Mouse (Mus musculus) embryonic facial prominence, embryonic 15.5 days (tissue): Measurements from ENCODE around the gene Efcab11. TPM values are rescaled to one million over a fixed set of nuclear protein-coding genes. Genes with fewer than 3 reads are reported as not detected.

Experiments
- ATAC-seq: fragments of 200-750 bp; cut with Nextera tagmentation; 2 replicates; pipeline ENCODE4 v1.8.0; 2017; ENCODE audit warnings: low read depth, moderate TSS enrichment; ENCODE audit not compliant: insufficient number of reproducible peaks, low FRiP score, low TSS enrichment
- H3K27ac ChIP-seq: fragments of 300-500 bp; sonication (generic); replicated peaks from 2 replicates; pipeline ENCODE4 v1.5.1; 2015; ENCODE audit warnings: mild to moderate bottlenecking, inconsistent platforms
- H3K27me3 ChIP-seq: fragments of 300-500 bp; sonication (generic); 2 replicates; pipeline ENCODE4 v1.6.1; 2015; ENCODE audit warnings: inconsistent platforms
- H3K36me3 ChIP-seq: fragments of 300-500 bp; sonication (generic); 2 replicates; pipeline ENCODE4 v1.6.1; 2015; ENCODE audit warnings: mild to moderate bottlenecking, inconsistent platforms
- H3K4me1 ChIP-seq: fragments of 300-500 bp; sonication (generic); 2 replicates; pipeline ENCODE4 v1.6.1; 2015; ENCODE audit warnings: inconsistent platforms
- H3K4me2 ChIP-seq: fragments of 300-500 bp; sonication (generic); replicated peaks from 2 replicates; pipeline ENCODE4 v1.6.1; 2015; ENCODE audit warnings: mild to moderate bottlenecking, inconsistent platforms
- H3K4me3 ChIP-seq: fragments of 300-500 bp; sonication (generic); replicated peaks from 2 replicates; pipeline ENCODE4 v1.5.1; 2015; ENCODE audit warnings: mild to moderate bottlenecking, inconsistent platforms
- H3K9ac ChIP-seq: fragments of 300-500 bp; sonication (generic); 2 replicates; pipeline ENCODE4 v1.6.1; 2015; ENCODE audit warnings: inconsistent platforms
- H3K9me3 ChIP-seq: fragments of 300-500 bp; sonication (generic); replicated peaks from 2 replicates; pipeline ENCODE4 v1.6.1; 2016; ENCODE audit warnings: inconsistent platforms
- WGBS: fragments of 180-500 bp; shearing (Covaris S2); methylation state at CpG from one replicate; pipeline ENCODE4 v1.1.7; 2015; 5-methylcytosine and 5-hydroxymethylcytosine counted together
- polyA plus RNA-seq: library from polyadenylated mRNA; unstranded; fragments of >200 nt; fragmentation: Nextera tagmentation; extraction: Ambion mirVana; gene quantifications from 2 replicates; pipeline ENCODE4 v1.2.1, GENCODE M21; 2015

Gene Efcab11
- 10.3 and 10.9 TPM in 2 replicates for polyA plus RNA-seq

- under 1% methylated on average over 64 of the region's 73 CpGs for WGBS
Measured at GRCm38 (mm10) chr12:99884269-99885261, at the start of gene Efcab11, which contains the start of gene Tdp1. Gene Efcab11 (minus strand): TSS chr12:99884439. Gene Tdp1 (plus strand): TSS chr12:99884517.

DNA sequence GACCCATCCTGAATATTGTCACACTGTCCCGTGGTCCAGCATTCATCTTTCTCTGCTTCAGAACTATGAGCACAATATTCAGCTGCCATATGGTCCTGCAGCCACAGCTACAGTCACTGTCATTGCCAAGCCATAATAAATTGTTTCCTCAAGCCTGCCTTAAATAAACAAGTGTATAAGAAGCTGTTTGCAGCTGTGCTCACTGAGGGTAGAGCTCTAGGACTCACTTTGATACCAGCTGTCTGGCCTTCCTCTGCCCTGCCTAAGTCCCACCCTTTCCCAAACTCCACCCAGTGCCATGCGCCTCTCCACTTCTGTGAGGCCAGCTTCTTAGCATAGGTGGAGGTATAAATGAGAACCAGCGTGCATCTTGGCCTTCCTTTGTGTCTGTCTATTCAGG, 49.4 kb upstream of the Efcab11 start:
- Histone ChIP-seq H3K36me3 (peaks cover 26% of the 10 kb centered on the region), H3K4me1 (no peaks in the 10 kb centered on the region), H3K4me2 (no peak overlapping the region), H3K4me3 (no peak overlapping the region), H3K27me3 (no peaks in the 10 kb centered on the region), H3K9ac (no peak overlapping the region), H3K27ac (no peak overlapping the region), H3K9me3 (no peaks in the 10 kb centered on the region)
- WGBS = 89% methylated on average over 3 of the region's 3 CpGs
- ATAC-seq = no peak

More at GRCm38 (mm10) chr12:99884269-99885261, at the start of gene Efcab11, which contains the start of gene Tdp1:
- Histone ChIP-seq H3K9ac (peak within 1 kb of the TSS; percentile 64), H3K4me2 (peak within 1 kb of the TSS; percentile 93), H3K4me1 (peaks cover 16% of the 10 kb centered on the region), H3K27ac (peak within 1 kb of the TSS; percentile 75), H3K27me3 (no peaks in the 10 kb centered on the region), H3K36me3 (no peaks in the 10 kb centered on the region), H3K9me3 (no peaks in the 10 kb centered on the region), H3K4me3 (peak within 1 kb of the TSS; percentile 88)
- peak; percentile 91 for ATAC-seq

GRCm38 (mm10) chr12:99932245-99932644, 48.0 kb upstream of the Efcab11 start:
- no peaks in the 10 kb centered on the region for H3K9me3 ChIP-seq
- WGBS = 88% methylated on average over 4 of the region's 4 CpGs
- no peak overlapping the region for H3K27ac ChIP-seq
- H3K27me3 ChIP-seq = no peaks in the 10 kb centered on the region
- H3K36me3 ChIP-seq = peaks cover 28% of the 10 kb centered on the region
- ATAC-seq = no peak
- no peak overlapping the region for H3K9ac ChIP-seq
- H3K4me1 ChIP-seq = no peaks in the 10 kb centered on the region
- H3K4me2 ChIP-seq = no peak overlapping the region
- H3K4me3 ChIP-seq = no peak overlapping the region

DNA sequence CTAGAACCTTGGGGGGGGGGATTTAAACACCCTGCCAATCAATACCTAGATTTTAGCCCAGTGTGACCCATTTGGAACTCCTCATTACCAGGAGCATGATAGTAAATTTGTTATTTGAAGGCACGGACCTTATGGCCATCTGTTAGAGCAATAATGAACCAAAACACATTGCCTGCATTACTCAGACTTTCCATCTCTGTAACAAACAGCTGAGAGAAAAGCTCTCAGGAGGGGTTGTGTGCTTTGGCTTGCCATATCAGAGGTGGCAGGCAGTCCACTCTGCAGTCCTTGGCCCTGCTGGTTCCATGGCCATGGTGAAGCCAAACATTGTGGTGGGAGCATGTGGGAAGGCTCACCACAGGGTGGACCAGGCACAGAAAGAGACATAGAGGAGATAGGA, 44.9 kb upstream of the Efcab11 start:
- ATAC-seq = no peak
- no peaks in the 10 kb centered on the region for H3K9me3 ChIP-seq
- no peaks in the 10 kb centered on the region for H3K4me1 ChIP-seq
- no peak overlapping the region for H3K27ac ChIP-seq
- 84% methylated on average over 1 of the region's 1 CpGs for WGBS
- no peak overlapping the region for H3K4me2 ChIP-seq
- H3K27me3 ChIP-seq = no peaks in the 10 kb centered on the region
- no peak overlapping the region for H3K9ac ChIP-seq
- no peak overlapping the region for H3K4me3 ChIP-seq
- peaks cover 32% of the 10 kb centered on the region for H3K36me3 ChIP-seq

- H3K9ac ChIP-seq = no peak overlapping the region
- H3K27me3 ChIP-seq = no peaks in the 10 kb centered on the region
- WGBS = 90% methylated on average over 7 of the region's 7 CpGs
- H3K4me3 ChIP-seq = no peak overlapping the region
- H3K4me1 ChIP-seq = no peaks in the 10 kb centered on the region
- no peak for ATAC-seq
- no peak overlapping the region for H3K4me2 ChIP-seq
- peaks cover 32% of the 10 kb centered on the region for H3K36me3 ChIP-seq
- H3K27ac ChIP-seq = no peak overlapping the region
- H3K9me3 ChIP-seq = no peaks in the 10 kb centered on the region
Measured at GRCm38 (mm10) chr12:99928311-99928710, 44.1 kb upstream of the Efcab11 start.

DNA sequence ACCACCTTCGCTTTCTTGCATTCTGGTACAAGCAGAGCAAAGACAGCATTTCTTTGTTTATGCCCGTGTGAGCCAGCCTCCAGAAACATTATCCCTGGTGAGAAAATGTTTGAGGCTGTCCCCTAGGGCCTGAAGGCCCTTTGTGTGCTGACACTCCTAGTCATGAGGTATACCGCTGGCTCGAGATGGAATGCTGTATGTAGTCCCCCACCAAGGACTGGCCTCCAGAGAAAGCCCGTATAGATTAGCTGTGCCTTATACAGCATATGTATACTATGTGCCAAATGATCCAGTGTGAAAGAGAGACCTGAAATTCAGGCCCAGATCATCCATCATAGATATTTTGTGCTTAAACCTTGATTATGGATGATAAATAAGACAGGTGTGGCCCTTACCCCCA, 39.5 kb upstream of the Efcab11 start:
- Histone ChIP-seq H3K4me2 (no peak overlapping the region), H3K36me3 (peaks cover 33% of the 10 kb centered on the region), H3K27me3 (no peaks in the 10 kb centered on the region), H3K27ac (no peak overlapping the region), H3K4me1 (no peaks in the 10 kb centered on the region), H3K9me3 (no peaks in the 10 kb centered on the region), H3K9ac (no peak overlapping the region), H3K4me3 (no peak overlapping the region)
- 61% methylated on average over 5 of the region's 5 CpGs for WGBS
- ATAC-seq = no peak

DNA sequence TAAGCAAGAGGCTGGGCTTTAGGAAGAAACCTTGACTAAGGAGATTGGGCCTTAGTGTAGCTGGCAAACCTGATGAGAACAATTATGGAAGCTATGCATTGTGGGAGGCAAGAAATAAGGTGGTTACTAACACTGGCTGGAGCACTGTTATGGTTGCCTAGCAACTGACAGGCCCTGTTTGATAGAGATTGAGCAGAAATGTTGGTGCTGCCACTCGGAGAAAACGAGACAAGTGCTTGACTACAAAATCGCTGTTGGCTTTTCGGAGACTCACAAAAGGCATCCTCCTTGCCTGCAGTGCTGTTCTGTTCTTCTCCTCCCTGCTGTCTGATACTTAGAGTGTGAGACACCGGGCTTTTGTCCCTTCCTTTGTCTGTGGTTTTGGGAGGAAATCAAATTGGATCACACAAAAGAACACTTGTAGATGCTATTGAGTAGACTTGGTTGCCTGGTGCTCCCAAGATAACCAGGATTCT, 38.9 kb upstream of the Efcab11 start:
- no peaks in the 10 kb centered on the region for H3K4me1 ChIP-seq
- no peaks in the 10 kb centered on the region for H3K9me3 ChIP-seq
- 51% methylated on average over 5 of the region's 5 CpGs for WGBS
- peaks cover 32% of the 10 kb centered on the region for H3K36me3 ChIP-seq
- H3K4me3 ChIP-seq = no peak overlapping the region
- no peak overlapping the region for H3K4me2 ChIP-seq
- H3K27me3 ChIP-seq = no peaks in the 10 kb centered on the region
- ATAC-seq = no peak
- no peak overlapping the region for H3K27ac ChIP-seq
- no peak overlapping the region for H3K9ac ChIP-seq

- no peak for ATAC-seq
- 84% methylated on average over 3 of the region's 3 CpGs for WGBS
- Histone ChIP-seq H3K27ac (no peak overlapping the region), H3K4me1 (no peaks in the 10 kb centered on the region), H3K4me2 (no peak overlapping the region), H3K9ac (no peak overlapping the region), H3K4me3 (no peak overlapping the region), H3K36me3 (peaks cover 34% of the 10 kb centered on the region), H3K27me3 (no peaks in the 10 kb centered on the region), H3K9me3 (no peaks in the 10 kb centered on the region)
Measured at GRCm38 (mm10) chr12:99921045-99921444, 36.8 kb upstream of the Efcab11 start.

- no peaks in the 10 kb centered on the region for H3K9me3 ChIP-seq
- no peak overlapping the region for H3K4me3 ChIP-seq
- no peak overlapping the region for H3K27ac ChIP-seq
- ATAC-seq = no peak
- H3K9ac ChIP-seq = no peak overlapping the region
- H3K4me1 ChIP-seq = no peaks in the 10 kb centered on the region
- no peak overlapping the region for H3K4me2 ChIP-seq
- H3K27me3 ChIP-seq = no peaks in the 10 kb centered on the region
- 88% methylated on average over 3 of the region's 3 CpGs for WGBS
- peaks cover 38% of the 10 kb centered on the region for H3K36me3 ChIP-seq
Measured at GRCm38 (mm10) chr12:99919636-99920035, 35.4 kb upstream of the Efcab11 start.

- Histone ChIP-seq H3K4me2 (no peak overlapping the region), H3K36me3 (peaks cover 39% of the 10 kb centered on the region), H3K4me3 (no peak overlapping the region), H3K4me1 (no peaks in the 10 kb centered on the region), H3K27ac (no peak overlapping the region), H3K27me3 (no peaks in the 10 kb centered on the region), H3K9me3 (no peaks in the 10 kb centered on the region), H3K9ac (no peak overlapping the region)
- no peak for ATAC-seq
- 84% methylated on average over 15 of the region's 15 CpGs for WGBS
Measured at GRCm38 (mm10) chr12:99917800-99918427, 33.7 kb upstream of the Efcab11 start.

- H3K27me3 ChIP-seq = no peaks in the 10 kb centered on the region
- H3K4me2 ChIP-seq = no peak overlapping the region
- no peak for ATAC-seq
- H3K9ac ChIP-seq = no peak overlapping the region
- 84% methylated on average over 12 of the region's 12 CpGs for WGBS
- no peaks in the 10 kb centered on the region for H3K9me3 ChIP-seq
- no peak overlapping the region for H3K27ac ChIP-seq
- H3K36me3 ChIP-seq = peaks cover 53% of the 10 kb centered on the region
- no peaks in the 10 kb centered on the region for H3K4me1 ChIP-seq
- H3K4me3 ChIP-seq = no peak overlapping the region
Measured at GRCm38 (mm10) chr12:99911466-99911865, 27.2 kb upstream of the Efcab11 start.
